Mouse (Mus musculus): ENCODE measurements around the gene 4933402E13Rik.

Gene 4933402E13Rik

DNA sequence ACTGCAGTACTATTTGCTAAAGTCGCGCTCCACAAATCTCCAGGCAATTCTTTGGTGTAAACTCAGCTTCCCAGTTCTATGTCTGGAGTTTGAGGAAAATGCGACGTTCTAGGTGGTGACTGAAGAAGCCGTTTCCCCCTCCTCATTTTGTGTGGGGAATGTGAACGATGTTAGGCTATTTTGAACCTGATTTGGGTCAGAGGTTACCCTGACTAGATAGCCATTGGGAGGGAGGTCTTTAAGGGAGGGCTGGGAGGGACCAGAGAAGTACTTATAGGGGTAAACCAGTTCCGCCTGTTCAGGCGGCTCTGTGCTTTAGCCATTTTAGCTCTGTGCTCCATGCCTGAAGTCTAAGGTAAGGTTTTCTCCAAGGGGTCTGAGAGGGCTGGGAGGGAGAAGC lies at the start of gene 4933402E13Rik:
Gene 4933402E13Rik (plus strand): TSS at position 301 of the 400 bp plus-strand sequence.
- DNase-seq (ENCODE audit: low read depth, low spot score), result no peak

All from WW6 (cell line).